Mouse (Mus musculus) left cerebral cortex, postnatal 14 days (tissue): ENCODE data around the gene Rnase2b. TPM values are rescaled to one million over a fixed set of nuclear protein-coding genes. Genes with fewer than 3 reads are reported as not detected.

Experiments
- total RNA-seq, 2 experiments: library from RNA; stranded (reverse); gene quantifications; 2 replicates each; pipeline ENCODE4 v1.2.3; 2021

Gene Rnase2b
- total RNA-seq, 2 experiments from 2014 or later: not detected

Other genes starting within 250 kb of the Rnase2b start
- 10 to 100 TPM; 35.1 to 39.7 TPM for gene Osgep, start 237.4 kb upstream of the Rnase2b start, total RNA-seq
- 10 to 100 TPM; 57.7 to 61.1 TPM for gene Apex1, start 237.3 kb upstream of the Rnase2b start, total RNA-seq
- 10 to 100 TPM; 87.3 to 98.4 TPM for gene Pip4p1, start 231.4 kb upstream of the Rnase2b start, total RNA-seq
- 10 to 100 TPM; 13.7 to 15.2 TPM for gene Pnp, start 231.2 kb upstream of the Rnase2b start, total RNA-seq
- gene Gm49342, start 217.7 kb upstream of the Rnase2b start, total RNA-seq: 10 to 100 TPM in 1 of 2 experiments, 1 to 10 TPM in 1; 9.2 to 14.4 TPM
- gene Pnp2, start 206.3 kb upstream of the Rnase2b start, total RNA-seq: 1 to 10 TPM in 1 of 2 experiments, under 1 TPM in 1; 0.68 to 1.5 TPM
- under 1 TPM in 1 of 2 experiments, not detected in 1; 0.30 TPM for gene Rnase10, start 154.5 kb upstream of the Rnase2b start, total RNA-seq
- not detected for gene Rnase9, start 120.4 kb upstream of the Rnase2b start, total RNA-seq
- not detected for gene Rnase11, start 112.1 kb upstream of the Rnase2b start, total RNA-seq
- gene Rnase12, start 104.6 kb upstream of the Rnase2b start, total RNA-seq: not detected
- not detected for gene Olfr750, start 87.8 kb upstream of the Rnase2b start, total RNA-seq
- gene Rnase4, start 71.2 kb upstream of the Rnase2b start, total RNA-seq: 10 to 100 TPM; 19.0 to 20.1 TPM
- gene Ang, start 71.1 kb upstream of the Rnase2b start, total RNA-seq: 1 to 10 TPM; 2.9 to 4.1 TPM
- not detected for gene Eddm3b, start 47.8 kb upstream of the Rnase2b start, total RNA-seq
- not detected for gene Rnase6, start 38.4 kb upstream of the Rnase2b start, total RNA-seq
- gene Rnase1, start 15.5 kb upstream of the Rnase2b start, total RNA-seq: under 1 TPM in 1 of 2 experiments, not detected in 1; 0.48 TPM
- not detected for gene Ang2, start 36.9 kb downstream of the Rnase2b start, total RNA-seq
- not detected for gene Ear14, start 41.1 kb downstream of the Rnase2b start, total RNA-seq
- gene Rnase2a, start 93.9 kb downstream of the Rnase2b start, total RNA-seq: not detected
- gene Gm7247, start 199.5 kb downstream of the Rnase2b start, total RNA-seq: not detected
- gene Vmn2r88, start 248.6 kb downstream of the Rnase2b start, total RNA-seq: not detected